Mouse (Mus musculus) limb, embryonic 12.5 days (tissue): ENCODE measurements around the gene Duox1. TPM values are rescaled to one million over a fixed set of nuclear protein-coding genes. Genes with fewer than 3 reads are reported as not detected.
"Not testable (repeated sequence)": the region's sequence is repeated elsewhere in the genome, so short reads cannot be mapped to it uniquely, and the experiment has no call there.

Source experiments
- ATAC-seq: fragments of 200-750 bp; cut with Nextera tagmentation; 2 replicates; pipeline ENCODE4 v1.8.0; 2017; ENCODE audit warnings: low read depth, moderate TSS enrichment; ENCODE audit not compliant: insufficient number of reproducible peaks, insufficient read depth, low FRiP score, low TSS enrichment
- H3K27ac ChIP-seq: fragments of 300-500 bp; sonication (generic); 2 replicates; pipeline ENCODE4 v1.5.1; 2016; ENCODE audit warnings: mild to moderate bottlenecking, moderate library complexity
- H3K27me3 ChIP-seq: fragments of 300-500 bp; sonication (generic); 2 replicates; pipeline ENCODE4 v1.6.1; 2016; ENCODE audit warnings: mild to moderate bottlenecking, moderate library complexity
- H3K36me3 ChIP-seq: fragments of 300-500 bp; sonication (generic); 2 replicates; pipeline ENCODE4 v1.6.1; 2016; ENCODE audit warnings: mild to moderate bottlenecking, moderate library complexity
- H3K4me1 ChIP-seq: fragments of 300-500 bp; sonication (generic); replicated peaks from 2 replicates; pipeline ENCODE4 v1.6.1; 2016
- H3K4me2 ChIP-seq: fragments of 300-500 bp; sonication (generic); 2 replicates; pipeline ENCODE4 v1.6.1; 2016; ENCODE audit warnings: mild to moderate bottlenecking, moderate library complexity
- H3K4me3 ChIP-seq: fragments of 300-500 bp; sonication (generic); replicated peaks from 2 replicates; pipeline ENCODE4 v1.5.1; 2016; ENCODE audit warnings: mild to moderate bottlenecking
- H3K9ac ChIP-seq: fragments of 300-500 bp; sonication (generic); replicated peaks from 2 replicates; pipeline ENCODE4 v1.6.1; 2016; ENCODE audit warnings: mild to moderate bottlenecking, moderate library complexity
- H3K9me3 ChIP-seq: fragments of 300-500 bp; sonication (generic); 2 replicates; pipeline ENCODE4 v1.6.1; 2016; ENCODE audit warnings: mild to moderate bottlenecking, moderate library complexity
- WGBS: fragments of 180-500 bp; shearing (Covaris S2); methylation state at CpG from one replicate; pipeline ENCODE4 v1.1.7; 2016; 5-methylcytosine and 5-hydroxymethylcytosine counted together
- polyA plus RNA-seq: library from polyadenylated mRNA; unstranded; fragments of >200 nt; fragmentation: Nextera tagmentation; extraction: Ambion mirVana; gene quantifications from 2 replicates; pipeline ENCODE4 v1.2.1, GENCODE M21; 2016

Duox1 gene
- polyA plus RNA-seq, 1 experiment from 2014 or later: 0.13 TPM

DNA sequence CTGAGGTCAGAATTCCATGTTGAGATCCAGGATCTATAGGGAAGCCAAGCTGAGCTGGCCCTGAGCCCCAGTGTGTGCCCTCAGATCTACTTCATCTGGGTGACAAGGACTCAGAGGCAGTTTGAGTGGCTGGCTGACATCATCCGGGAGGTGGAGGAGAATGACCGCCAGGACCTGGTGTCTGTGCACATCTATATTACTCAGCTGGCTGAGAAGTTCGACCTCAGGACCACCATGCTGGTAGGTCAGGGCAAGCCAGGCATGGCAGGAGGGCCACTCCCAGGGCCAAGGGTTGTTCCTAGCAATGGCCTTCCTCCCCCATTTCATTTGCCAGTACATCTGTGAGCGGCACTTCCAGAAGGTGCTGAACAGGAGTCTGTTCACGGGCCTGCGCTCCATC, 30.7 kb downstream of the Duox1 start:
- not testable (repeated sequence) for H3K27me3 ChIP-seq, H3K4me2 ChIP-seq, ATAC-seq, H3K36me3 ChIP-seq, H3K4me3 ChIP-seq, H3K9me3 ChIP-seq, H3K27ac ChIP-seq, H3K9ac ChIP-seq
- peaks cover 19% of the 10 kb centered on the region for H3K4me1 ChIP-seq
- 88% methylated on average over 6 of the region's 6 CpGs for WGBS

DNA sequence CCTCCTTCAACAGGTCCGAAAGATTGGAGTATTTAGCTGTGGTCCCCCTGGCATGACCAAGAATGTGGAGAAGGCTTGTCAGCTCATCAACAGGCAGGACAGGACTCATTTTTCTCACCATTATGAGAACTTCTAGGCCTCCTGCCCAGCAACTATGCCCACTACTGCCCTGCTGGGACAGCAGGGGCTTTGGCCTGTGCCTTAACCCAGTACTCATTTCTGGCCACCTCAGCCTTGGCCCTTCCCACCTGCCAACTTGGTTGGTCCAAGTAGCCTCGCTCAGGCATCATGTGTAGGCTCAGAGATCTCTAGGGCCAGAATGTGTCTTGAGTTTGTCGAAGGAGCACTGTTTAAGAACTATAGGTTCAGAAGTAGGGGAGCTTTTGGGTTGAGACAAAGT, 31.8 kb downstream of the Duox1 start:
- Histone ChIP-seq H3K27me3 (no peaks in the 10 kb centered on the region), H3K4me3 (no peak overlapping the region), H3K4me2 (no peak overlapping the region), H3K9me3 (no peaks in the 10 kb centered on the region), H3K36me3 (no peaks in the 10 kb centered on the region), H3K27ac (no peak overlapping the region), H3K9ac (no peak overlapping the region), H3K4me1 (peaks cover 19% of the 10 kb centered on the region)
- WGBS: 95% methylated on average over 3 of the region's 3 CpGs
- no peak for ATAC-seq

DNA sequence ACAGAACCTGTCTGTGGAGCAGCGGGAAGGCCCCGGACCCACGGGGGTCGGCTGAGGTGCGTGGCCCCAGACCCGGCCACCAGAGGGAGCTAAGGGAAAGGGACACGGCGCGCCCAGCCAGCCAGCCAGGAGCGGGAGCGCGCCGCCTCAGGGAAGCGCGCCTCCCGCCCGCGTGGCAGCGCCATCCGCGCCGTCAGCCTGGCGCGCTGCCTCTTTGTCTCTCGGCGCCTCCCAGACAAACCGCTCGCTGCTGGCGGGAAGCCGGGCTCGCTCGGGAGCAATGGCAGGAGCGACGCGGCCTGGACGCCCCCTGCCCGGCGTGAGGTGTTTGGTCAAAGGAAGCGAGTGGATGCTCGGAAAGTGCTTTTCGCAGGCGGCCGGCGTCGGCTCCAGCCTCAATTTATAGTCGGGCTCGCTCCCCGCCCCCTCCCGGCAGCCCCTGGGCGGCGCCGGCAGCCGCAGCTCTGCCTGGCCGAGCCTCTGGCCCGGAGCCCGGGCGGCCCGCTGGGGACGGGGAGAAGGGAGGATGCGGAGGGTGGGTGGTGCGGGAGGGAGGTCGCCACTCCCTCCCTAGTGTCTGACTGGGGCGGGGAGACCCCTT, 33.2 kb downstream of the Duox1 start:
- Histone ChIP-seq H3K27me3 (no peaks in the 10 kb centered on the region), H3K4me1 (peaks cover 21% of the 10 kb centered on the region), H3K27ac (peak overlapping the region; percentile 98), H3K36me3 (peaks cover 11% of the 10 kb centered on the region), H3K4me2 (peak overlapping the region; percentile 69), H3K9ac (peak overlapping the region; percentile 81), H3K9me3 (no peaks in the 10 kb centered on the region), H3K4me3 (peak overlapping the region; percentile 54)
- under 1% methylated on average over 53 of the region's 63 CpGs for WGBS
- peak; percentile 85 for ATAC-seq

DNA sequence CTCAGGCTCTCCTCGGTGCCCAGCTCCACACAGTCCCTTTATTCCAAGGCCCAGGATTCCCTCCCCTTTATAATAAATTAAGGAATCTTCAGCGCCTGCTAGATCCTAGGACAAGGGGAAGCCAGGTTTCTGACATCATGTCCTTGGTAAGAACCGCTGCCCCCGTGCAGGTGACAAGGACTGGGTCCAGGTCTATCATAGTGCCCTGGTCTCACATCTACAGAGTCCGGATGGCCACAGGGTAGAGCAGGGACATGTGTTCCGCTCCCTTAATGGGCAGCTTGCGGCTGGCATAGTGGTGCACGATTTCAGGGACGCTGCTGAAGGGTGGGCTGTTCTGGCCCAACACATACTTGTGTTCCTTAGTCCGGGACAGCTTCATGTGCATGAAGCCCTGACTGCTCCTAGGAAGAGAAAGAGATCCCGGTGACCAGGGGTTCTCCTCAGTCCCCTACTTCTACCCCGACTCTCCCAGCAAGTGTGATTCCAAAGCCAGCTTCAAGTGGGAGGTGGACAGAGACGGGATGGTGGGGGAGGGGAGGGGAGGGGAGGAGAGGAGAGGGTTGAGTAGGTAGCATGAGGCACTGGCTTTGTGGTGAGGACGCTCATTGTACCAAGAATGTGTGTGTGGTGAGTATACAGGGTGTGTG, 33.8 kb downstream of the Duox1 start:
- Histone ChIP-seq H3K36me3 (peaks cover 17% of the 10 kb centered on the region), H3K27me3 (no peaks in the 10 kb centered on the region), H3K9me3 (no peaks in the 10 kb centered on the region), H3K9ac (peak overlapping the region; percentile 81), H3K4me2 (peak overlapping the region; percentile 69), H3K27ac (peak overlapping the region; percentile 98), H3K4me3 (peak overlapping the region; percentile 54), H3K4me1 (peaks cover 24% of the 10 kb centered on the region)
- ATAC-seq: peak; percentile 60
- WGBS: 10% methylated on average over 14 of the region's 14 CpGs

DNA sequence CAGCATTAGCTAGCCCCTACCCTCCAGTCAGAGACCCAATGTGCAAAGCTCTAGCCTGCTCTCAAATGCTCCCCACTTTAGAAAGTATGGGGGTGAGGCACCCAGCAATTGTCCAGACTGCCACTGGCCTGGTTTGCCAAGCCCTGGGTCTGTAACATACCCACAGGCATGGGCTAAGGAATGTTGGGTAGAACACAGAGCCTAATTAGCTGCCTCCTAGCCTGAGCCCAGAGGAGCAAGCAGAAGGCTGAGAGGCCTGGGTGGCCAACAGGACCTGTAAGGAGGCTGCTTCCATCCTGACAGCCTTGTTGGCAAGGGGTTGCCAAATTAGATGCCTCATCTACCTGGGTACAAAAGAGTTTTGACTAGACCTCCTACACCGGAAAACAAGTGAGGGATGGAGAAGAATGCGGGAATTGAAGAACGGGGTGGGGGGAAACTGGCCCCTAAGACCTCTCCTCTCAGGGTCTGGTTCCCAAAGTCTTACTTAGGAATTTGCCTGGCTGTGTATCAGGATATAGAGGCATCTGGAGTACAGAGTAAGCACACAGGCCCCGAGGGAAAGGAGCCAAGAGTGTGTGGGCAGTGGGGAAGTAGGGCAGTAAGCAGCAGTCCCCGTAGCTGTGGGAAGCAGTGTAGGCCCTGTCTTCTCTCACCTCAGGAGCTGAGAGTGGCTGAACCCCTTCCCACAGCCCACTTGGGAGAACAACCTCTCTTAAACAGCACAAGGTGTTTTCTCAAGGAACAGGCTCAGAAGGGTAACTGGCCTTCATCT, 35.9 kb downstream of the Duox1 start:
- no peak for ATAC-seq
- Histone ChIP-seq H3K27me3 (no peaks in the 10 kb centered on the region), H3K9me3 (no peaks in the 10 kb centered on the region), H3K4me1 (peaks cover 24% of the 10 kb centered on the region), H3K36me3 (peaks cover 38% of the 10 kb centered on the region), H3K4me2 (no peak overlapping the region), H3K4me3 (no peak overlapping the region), H3K27ac (peak overlapping the region; percentile 50), H3K9ac (peak overlapping the region; percentile 31; the same call in 1 of the 2 replicates)
- 75% methylated on average over 5 of the region's 5 CpGs for WGBS

DNA sequence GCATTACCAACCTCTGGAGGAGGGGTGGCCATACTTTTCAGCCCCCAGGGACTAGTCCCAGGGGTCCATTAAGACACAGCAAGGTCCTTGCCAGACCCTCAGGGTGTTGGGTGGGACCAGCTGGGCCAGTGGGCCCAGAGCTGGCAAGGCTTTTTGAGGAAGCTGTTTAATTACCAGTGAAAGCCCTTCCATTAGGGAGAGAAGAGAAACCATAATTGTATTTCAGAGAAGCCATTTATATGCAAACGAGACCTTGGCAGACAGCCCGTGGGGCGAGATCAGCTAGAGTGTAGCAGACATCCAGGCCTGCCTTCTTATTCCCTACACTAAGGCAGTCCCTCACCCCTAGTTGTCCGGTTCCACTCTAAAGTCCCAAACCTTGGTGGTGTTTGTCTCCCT, 36.5 kb downstream of the Duox1 start:
- 72% methylated on average over 4 of the region's 4 CpGs for WGBS
- Histone ChIP-seq H3K4me1 (peaks cover 24% of the 10 kb centered on the region), H3K4me2 (no peak overlapping the region), H3K36me3 (peaks cover 44% of the 10 kb centered on the region), H3K27ac (peak overlapping the region; percentile 50), H3K27me3 (no peaks in the 10 kb centered on the region), H3K4me3 (no peak overlapping the region), H3K9me3 (no peaks in the 10 kb centered on the region), H3K9ac (no peak overlapping the region)
- no peak for ATAC-seq

DNA sequence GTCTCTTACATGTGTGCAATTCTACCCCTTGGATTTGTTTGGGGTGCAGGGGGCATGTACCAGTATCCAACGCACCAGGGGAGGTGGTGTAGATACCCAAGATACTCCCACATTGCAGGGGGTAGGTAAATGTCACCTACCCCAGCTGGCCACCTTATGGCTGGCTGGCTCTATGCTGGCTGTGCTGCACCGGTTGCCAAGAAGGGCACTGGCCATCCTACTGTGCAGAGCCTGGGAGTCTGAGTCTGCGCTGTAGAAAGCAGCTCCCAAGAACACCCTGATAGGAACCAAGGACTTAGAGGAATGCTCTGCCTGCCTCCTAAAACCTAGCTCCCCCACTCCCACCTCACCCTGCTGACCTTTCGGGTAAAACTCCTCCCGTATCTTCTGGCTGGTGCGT, 37.5 kb downstream of the Duox1 start:
- Histone ChIP-seq H3K36me3 (peaks cover 54% of the 10 kb centered on the region), H3K4me2 (no peak overlapping the region), H3K9me3 (no peaks in the 10 kb centered on the region), H3K27me3 (no peaks in the 10 kb centered on the region), H3K9ac (no peak overlapping the region), H3K4me3 (no peak overlapping the region), H3K4me1 (peaks cover 21% of the 10 kb centered on the region), H3K27ac (no peak overlapping the region)
- WGBS: 79% methylated on average over 6 of the region's 6 CpGs
- no peak for ATAC-seq

DNA sequence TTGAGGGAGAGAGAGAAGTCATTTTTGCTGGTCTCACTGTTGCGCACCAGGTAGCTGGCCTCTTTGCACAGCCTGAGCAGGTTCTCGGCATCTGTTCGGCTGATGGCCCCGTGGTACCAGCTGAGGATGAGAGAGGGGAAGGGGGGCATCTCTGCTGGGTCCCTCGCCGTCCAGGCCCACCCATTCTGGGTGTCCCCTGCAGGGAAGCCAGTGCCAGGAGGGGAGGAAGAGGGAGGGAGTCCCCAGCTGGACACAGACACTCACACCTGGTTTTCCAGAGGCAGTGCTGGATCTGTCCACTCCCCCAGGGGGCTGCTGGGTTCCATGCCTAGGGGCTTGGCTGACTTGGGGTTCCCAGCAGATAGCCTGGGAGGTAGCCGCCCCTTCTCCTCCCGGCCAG, 38.3 kb downstream of the Duox1 start:
- no peak for ATAC-seq

DNA sequence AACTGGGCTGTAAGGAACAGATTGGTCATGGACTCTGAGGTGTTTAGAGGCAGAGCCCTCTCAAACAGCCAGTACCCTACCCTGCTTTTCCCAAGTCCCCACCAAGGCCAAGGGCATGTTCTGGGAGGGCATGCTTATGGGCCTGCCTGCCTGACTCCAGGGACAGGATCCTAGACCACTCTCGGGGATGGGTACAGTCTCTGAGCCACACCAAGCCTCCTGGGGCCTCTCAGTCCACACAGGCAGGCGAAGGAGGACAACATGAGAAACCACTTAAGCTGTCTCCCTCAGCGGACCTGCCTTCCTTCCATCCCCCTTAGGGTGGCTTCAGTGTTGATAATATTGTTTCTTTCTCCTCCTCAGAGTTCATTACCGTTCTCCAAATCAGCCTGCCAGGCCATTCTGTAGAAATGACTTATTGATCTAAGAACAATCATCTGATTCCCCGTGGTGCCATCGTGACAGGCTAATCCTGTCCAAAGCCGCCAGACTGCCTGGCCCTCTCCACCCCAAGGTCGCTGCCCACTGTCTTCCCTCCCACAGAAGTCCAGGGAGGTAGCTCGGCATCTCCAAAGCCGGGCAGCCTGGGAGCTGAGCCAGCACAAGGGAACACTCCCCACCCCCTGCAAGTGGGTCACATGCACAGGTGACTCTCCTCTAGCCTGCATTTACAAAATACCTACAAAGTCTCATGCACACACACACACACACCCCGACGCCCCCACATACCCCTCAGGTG, 38.9 kb downstream of the Duox1 start:
- no peak overlapping the region for H3K4me2 ChIP-seq
- H3K4me3 ChIP-seq: no peak overlapping the region
- 71% methylated on average over 12 of the region's 12 CpGs for WGBS
- H3K4me1 ChIP-seq: peaks cover 13% of the 10 kb centered on the region
- peaks cover 63% of the 10 kb centered on the region for H3K36me3 ChIP-seq
- no peaks in the 10 kb centered on the region for H3K9me3 ChIP-seq
- no peaks in the 10 kb centered on the region for H3K27me3 ChIP-seq
- no peak overlapping the region for H3K27ac ChIP-seq
- ATAC-seq: no peak
- no peak overlapping the region for H3K9ac ChIP-seq

More for the DNA sequence above, 38.3 kb downstream of the Duox1 start:
- Histone ChIP-seq H3K36me3 (peaks cover 57% of the 10 kb centered on the region), H3K9ac (no peak overlapping the region), H3K4me1 (peaks cover 16% of the 10 kb centered on the region), H3K9me3 (no peaks in the 10 kb centered on the region), H3K4me3 (no peak overlapping the region), H3K4me2 (no peak overlapping the region), H3K27me3 (no peaks in the 10 kb centered on the region), H3K27ac (no peak overlapping the region)
- WGBS: 78% methylated on average over 8 of the region's 8 CpGs

DNA sequence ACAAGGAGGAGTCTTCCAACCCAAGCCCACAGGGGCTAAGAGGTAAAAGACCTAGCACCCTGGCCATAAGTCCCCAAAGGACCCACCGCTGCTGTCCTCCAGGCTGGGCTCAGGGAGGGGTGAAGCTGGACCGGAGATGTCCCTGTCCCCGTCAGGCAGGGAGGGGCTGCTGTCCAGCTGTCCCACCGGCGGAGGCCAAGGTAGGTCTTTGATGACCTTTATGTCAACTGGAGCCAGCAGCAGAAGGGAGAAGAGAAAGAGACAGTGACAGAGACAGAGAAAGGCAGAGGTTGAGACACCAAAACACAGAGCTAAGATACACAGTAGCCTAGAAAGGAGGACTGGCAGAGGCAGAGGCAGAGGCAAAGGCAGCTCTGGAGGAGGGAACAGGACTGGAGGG, 39.9 kb downstream of the Duox1 start:
- WGBS: 95% methylated on average over 5 of the region's 5 CpGs
- peaks cover 69% of the 10 kb centered on the region for H3K36me3 ChIP-seq
- no peak for ATAC-seq
- H3K9me3 ChIP-seq: no peaks in the 10 kb centered on the region
- H3K4me2 ChIP-seq: no peak overlapping the region
- peaks cover 5% of the 10 kb centered on the region; the same call in 1 of the 2 replicates for H3K4me1 ChIP-seq
- H3K9ac ChIP-seq: no peak overlapping the region
- H3K27ac ChIP-seq: no peak overlapping the region
- no peak overlapping the region for H3K4me3 ChIP-seq
- no peaks in the 10 kb centered on the region for H3K27me3 ChIP-seq

DNA sequence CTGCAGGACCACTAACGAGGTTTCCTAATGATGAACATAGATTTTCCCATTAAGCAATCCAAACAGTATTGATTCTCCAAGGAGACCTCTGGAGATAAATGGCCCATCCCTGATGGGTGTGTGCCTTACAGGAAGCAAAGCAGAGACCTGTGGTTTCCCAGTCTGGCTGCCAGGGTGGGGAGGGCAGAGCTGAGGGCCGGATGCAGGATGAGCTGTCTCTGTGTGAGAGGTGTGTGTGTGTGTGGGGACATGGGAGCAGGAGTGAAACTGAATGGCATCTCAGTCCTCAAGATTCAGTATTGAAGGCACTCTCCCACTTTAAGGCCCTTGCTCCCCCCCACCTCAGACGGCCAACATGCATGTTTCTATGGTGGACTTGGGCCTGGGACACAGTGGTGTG, 40.7 kb downstream of the Duox1 start:
- H3K27ac ChIP-seq: no peak overlapping the region
- no peak overlapping the region for H3K9ac ChIP-seq
- H3K4me2 ChIP-seq: no peak overlapping the region
- H3K27me3 ChIP-seq: no peaks in the 10 kb centered on the region
- no peaks in the 10 kb centered on the region for H3K9me3 ChIP-seq
- ATAC-seq: no peak
- H3K4me3 ChIP-seq: no peak overlapping the region
- WGBS: 85% methylated on average over 3 of the region's 3 CpGs
- peaks cover 5% of the 10 kb centered on the region; the same call in 1 of the 2 replicates for H3K4me1 ChIP-seq
- H3K36me3 ChIP-seq: peaks cover 69% of the 10 kb centered on the region
